Mouse (Mus musculus) C2C12 (cell line): ENCODE data around the gene Itga11.

ENCODE experiments used
- CEBPB ChIP-seq: IDR thresholded peaks from one replicate; pipeline ENCODE4 v1.6.1; 2011; ENCODE audit warnings: low read depth, mild to moderate bottlenecking, control low read depth, moderate library complexity
- CTCF ChIP-seq: IDR thresholded peaks from one replicate; pipeline ENCODE4 v1.5.1; 2011; ENCODE audit not compliant: control insufficient read depth, insufficient read depth, insufficient read length
- FOSL1 ChIP-seq: IDR thresholded peaks from one replicate; pipeline ENCODE4 v1.8.0; 2011; ENCODE audit warnings: mild to moderate bottlenecking, low read length; ENCODE audit not compliant: poor library complexity, insufficient read depth, severe bottlenecking
- MAX ChIP-seq: IDR thresholded peaks from one replicate; pipeline ENCODE4 v1.6.1; 2011; ENCODE audit warnings: mild to moderate bottlenecking, control low read depth
- MYOD1 ChIP-seq: IDR thresholded peaks from one replicate; pipeline ENCODE4 v1.6.1; 2011; ENCODE audit warnings: low read depth; ENCODE audit not compliant: control insufficient read depth, insufficient read length
- MYOG ChIP-seq: IDR thresholded peaks from one replicate; pipeline ENCODE4 v1.6.1; 2011; ENCODE audit not compliant: control insufficient read depth, insufficient read length; ENCODE audit errors: extremely low read depth
- USF1 ChIP-seq: IDR thresholded peaks from one replicate; pipeline ENCODE4 v1.6.1; 2011; ENCODE audit warnings: low read depth, mild to moderate bottlenecking, control low read depth, moderate library complexity

DNA sequence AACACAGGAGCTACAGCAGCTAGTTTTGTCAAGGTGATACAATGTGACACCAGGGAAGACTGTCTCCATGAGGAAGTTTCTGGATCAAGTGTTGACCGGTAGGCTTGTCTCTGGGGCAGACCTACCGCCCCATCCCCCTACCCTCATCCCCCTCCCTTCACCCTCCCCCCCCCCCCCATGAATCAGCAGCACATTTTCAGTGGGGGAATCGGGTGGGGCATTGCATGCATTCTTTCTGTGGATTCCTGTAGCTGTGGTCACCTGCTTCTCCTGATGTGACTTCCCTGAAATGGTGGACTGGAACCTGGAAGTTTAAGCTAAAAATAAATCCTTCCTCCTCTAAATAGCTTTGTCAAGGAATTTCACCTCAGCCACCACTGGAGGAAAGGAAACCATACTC is 141.9 kb downstream of the Itga11 start:
- TF ChIP-seq CTCF (no peak), USF1 (no peak), MAX (no peak), MYOG (no peak), MYOD1 (no peak), FOSL1 (no peak), CEBPB (no peak)
